ENCODE assay signal across 13 mouse cellular contexts in the genomic region with DNA sequence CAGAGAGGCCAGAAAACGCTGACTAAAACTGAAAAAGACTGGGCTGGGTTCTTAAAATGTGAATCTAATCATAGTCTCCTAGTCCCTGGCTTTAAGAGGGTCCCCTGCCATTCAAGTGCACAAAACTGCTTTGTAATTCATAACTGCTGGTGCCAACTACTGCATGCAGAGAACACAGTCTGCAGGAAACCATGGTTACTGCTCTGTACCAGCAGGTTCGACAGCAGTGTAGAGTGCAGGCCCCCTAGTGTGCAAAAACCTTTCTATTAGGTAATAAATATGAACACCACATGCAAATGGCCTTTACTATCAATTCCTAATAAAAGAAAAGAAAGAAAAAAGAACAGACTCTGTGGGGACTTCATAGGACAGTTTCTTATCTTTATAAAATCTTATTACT. TPM values are rescaled to one million over a fixed set of nuclear protein-coding genes. Genes with fewer than 3 reads are reported as not detected.
DNase-seq lines count a peak whose midpoint lies in the region; ATAC-seq and TF ChIP-seq lines count a peak whose summit lies in the region.
"Had no signal": no experiment of that assay in that cellular context is flagged by ENCODE, and none has a peak within 500 bp of the region (broad histone marks: within the 10 kb centered on the region; RNA-seq: fewer than 3 reads in every experiment).

No protein-coding gene starts in this region.

- no peak overlapping the region for H3K9ac ChIP-seq in forebrain, embryonic 14.5 days (ENCODE audit: low read length)
- H3K9ac ChIP-seq in midbrain, embryonic 14.5 days (replicated peaks; ENCODE audit: low read length), result no peak overlapping the region; the same call in 1 of the 2 replicates

- H3K4me2 ChIP-seq in forebrain, embryonic 14.5 days (ENCODE audit: low read length), result no peak overlapping the region
- no peak overlapping the region for H3K4me2 ChIP-seq in midbrain, embryonic 14.5 days (ENCODE audit: low read length)

- H3K36me3 ChIP-seq in forebrain, embryonic 14.5 days (ENCODE audit: control insufficient read depth, insufficient read depth, low read length), result peaks cover 67% of the 10 kb centered on the region
- H3K36me3 ChIP-seq in midbrain, embryonic 14.5 days (ENCODE audit: control insufficient read depth, insufficient read depth, low read length), result peaks cover 5% of the 10 kb centered on the region

- DNase-seq in layer of hippocampus, adult 11-12 months (ENCODE audit: low spot score), result peak; percentile 32
- no peak for DNase-seq in layer of hippocampus, postnatal 25 days (ENCODE audit: extremely low spot score in 1 of 2, low spot score in 1 of 2)
- peak; percentile 90 for DNase-seq in brain, embryonic 14.5 days (ENCODE audit: low read depth)
- DNase-seq in forebrain, embryonic 14.5 days (ENCODE audit: low spot score), result peak; percentile 86
- DNase-seq in midbrain, embryonic 14.5 days, result peak; percentile 81
- no peak for DNase-seq in embryo, embryonic 9.5 days (ENCODE audit: extremely low spot score)
- DNase-seq: cerebellum, adult 9-11 months; heart, postnatal 4 days; kidney, postnatal 14 days; liver; thymus, postnatal 36 days had no signal

- H3K27me3 ChIP-seq in forebrain, embryonic 14.5 days (replicated peaks; ENCODE audit: control insufficient read depth, insufficient read depth, low read length), result no peaks in the 10 kb centered on the region
- H3K27me3 ChIP-seq in midbrain, embryonic 14.5 days (ENCODE audit: control insufficient read depth, insufficient read depth, low read length), result no peaks in the 10 kb centered on the region

- 0 out of 2 replicates have a peak, but pooled peaks cover 8% of the 10 kb centered on the region for H3K4me1 ChIP-seq in forebrain, embryonic 14.5 days (ENCODE audit: control insufficient read depth, insufficient read depth, low read length)
- H3K4me1 ChIP-seq in midbrain, embryonic 14.5 days (ENCODE audit: control insufficient read depth, insufficient read depth, low read length), result 0 out of 2 replicates have a peak, but pooled peaks cover 3% of the 10 kb centered on the region

- WGBS in forebrain, embryonic 14.5 days, result 29% methylated on average over 2 of the region's 2 CpGs
- WGBS in midbrain, embryonic 14.5 days, result 37% methylated on average over 2 of the region's 2 CpGs

- H3K27ac ChIP-seq in forebrain, embryonic 14.5 days (ENCODE audit: low read depth, low read length), result peak overlapping the region; percentile 71
- peak overlapping the region; percentile 68; the same call in 1 of the 2 replicates for H3K27ac ChIP-seq in midbrain, embryonic 14.5 days (replicated peaks; ENCODE audit: low read depth, low read length)

- ATAC-seq in forebrain, embryonic 14.5 days, result peak; percentile 96
- peak; percentile 72 for ATAC-seq in midbrain, embryonic 14.5 days (ENCODE audit: low FRiP score, low TSS enrichment)
- no peak for ATAC-seq in monocyte, adult 5-6 weeks (replicated peaks; ENCODE audit: insufficient number of reproducible peaks, low FRiP score, low TSS enrichment, poor library complexity, severe bottlenecking)
- ATAC-seq: lung, postnatal 0 days had no signal

- no peak overlapping the region for H3K4me3 ChIP-seq in forebrain, embryonic 14.5 days (ENCODE audit: low read depth, low read length)
- no peak overlapping the region for H3K4me3 ChIP-seq in midbrain, embryonic 14.5 days (replicated peaks; ENCODE audit: low read depth, low read length)

- no peak for TF ChIP-seq POLR2A in brain, embryonic 14.5 days (IDR thresholded peaks at IDR 0.05; ENCODE audit: borderline replicate concordance, extremely low read depth, insufficient read depth, insufficient read length, poor library complexity, severe bottlenecking)

- no peaks in the 10 kb centered on the region for H3K9me3 ChIP-seq in forebrain, embryonic 14.5 days (replicated peaks; ENCODE audit: control insufficient read depth, low read length)
- no peaks in the 10 kb centered on the region for H3K9me3 ChIP-seq in midbrain, embryonic 14.5 days (ENCODE audit: control insufficient read depth, low read length)

- peak; percentile 4; the same call in 1 of the 2 replicates for TF ChIP-seq CTCF in brain, embryonic 14.5 days (IDR thresholded peaks at IDR 0.05; ENCODE audit: borderline replicate concordance, extremely low read depth, insufficient read depth, insufficient read length)

RNA-seq across cellular contexts. Expression of gene Cenpf, which starts 42.5 kb away (rescaled TPM):
- total RNA-seq in layer of hippocampus, postnatal 25 days (2021), result 1 to 10 TPM in 1 of 2 experiments, under 1 TPM in 1; 0.99 to 2.1 TPM
- polyA plus RNA-seq in brain, embryonic 14.5 days (2012; rRNA removed), result 10.9 and 11.3 TPM in 2 replicates
- 43.6 and 50.5 TPM in 2 replicates for polyA plus RNA-seq in forebrain, embryonic 14.5 days (2014; fragmentation: Nextera tagmentation; extraction: Ambion mirVana)
- 13.3 and 27.3 TPM in 2 replicates for polyA plus RNA-seq in midbrain, embryonic 14.5 days (2014; fragmentation: Nextera tagmentation; extraction: Ambion mirVana)
- 0.32 to 6.9 TPM (median 1.3 TPM) in 3 replicates for total RNA-seq in monocyte, adult 5-6 weeks (2017)

Comparison
In these comparisons a context has a peak if more than half of its experiments do, and no peak if none do; other contexts are left out.
1. DNase-seq: peak in layer of hippocampus, adult 11-12 months (single experiment), brain, embryonic 14.5 days (single experiment), forebrain, embryonic 14.5 days (single experiment) and midbrain, embryonic 14.5 days (single experiment); none in layer of hippocampus, postnatal 25 days (0 of 2) and embryo, embryonic 9.5 days (single experiment).